Mouse (Mus musculus): ENCODE measurements at regions not wholly inside any gene's neighbourhood (a gene's known extent, or its start where the extent isn't known, plus 50 kb on each side); places are given as distances from the start of the nearest gene placed in this dataset.

DNA sequence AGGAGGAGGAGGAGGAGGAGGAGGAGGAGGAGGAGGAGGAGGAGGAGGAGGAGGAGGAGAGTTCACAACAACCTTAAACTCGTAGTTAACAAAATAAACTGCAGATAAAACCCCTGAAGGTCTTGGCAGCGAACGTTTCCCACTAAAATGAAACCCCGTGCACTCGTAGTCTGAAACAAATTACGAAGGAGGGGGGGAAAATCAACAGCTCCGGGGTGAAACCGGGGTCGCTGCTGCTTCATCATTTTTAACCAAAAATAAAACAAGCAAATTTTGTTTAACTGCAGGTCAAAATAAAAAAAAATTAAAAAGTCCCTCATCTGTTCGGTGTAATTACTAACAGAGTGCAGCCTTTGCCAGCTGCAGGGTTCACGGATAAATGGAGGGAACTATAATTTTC is 456.5 kb upstream of the Nr2f2 start:
- WGBS: 63% methylated on average over 11 of the region's 11 CpGs
- Histone ChIP-seq H3K4me2 (no peak overlapping the region; the same call in 1 of the 2 replicates), H3K27ac (no peak overlapping the region), H3K9me3 (no peaks in the 10 kb centered on the region), H3K4me1 (0 out of 2 replicates have a peak, but pooled peaks cover 3% of the 10 kb centered on the region), H3K27me3 (replicated peaks) (no peaks in the 10 kb centered on the region), H3K36me3 (replicated peaks) (no peaks in the 10 kb centered on the region), H3K4me3 (no peak overlapping the region), H3K9ac (no peak overlapping the region)
- no peak for ATAC-seq (replicated peaks)

DNA sequence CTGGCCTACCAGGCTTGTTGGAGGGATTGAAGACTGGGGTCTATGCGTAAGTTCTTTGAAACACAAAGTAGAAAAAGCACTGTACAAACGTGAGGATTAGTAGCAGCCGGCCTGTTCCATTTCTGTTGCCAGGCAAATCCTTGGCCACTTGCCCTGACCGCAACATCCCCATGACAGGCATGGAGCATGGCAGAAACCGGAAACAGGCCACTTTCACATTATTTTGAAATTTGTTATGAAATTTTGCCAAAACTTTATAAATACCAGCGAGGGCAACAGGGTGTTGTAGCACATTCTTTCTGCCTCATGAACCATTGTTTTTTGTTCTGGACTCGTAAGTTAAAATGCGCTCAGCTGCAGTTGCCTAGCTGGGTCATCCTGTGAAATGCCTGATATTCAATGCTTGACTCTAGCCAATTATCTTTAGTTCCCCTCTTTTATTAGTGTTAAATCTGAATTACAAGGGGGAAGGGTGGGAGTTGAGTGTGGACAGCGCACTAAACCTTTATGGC is 455.8 kb upstream of the Nr2f2 start:
- H3K27ac ChIP-seq: no peak overlapping the region
- H3K36me3 ChIP-seq (replicated peaks): no peaks in the 10 kb centered on the region
- H3K9ac ChIP-seq: no peak overlapping the region
- H3K27me3 ChIP-seq (replicated peaks): no peaks in the 10 kb centered on the region
- ATAC-seq (replicated peaks): 0 out of 2 replicates have a peak, but pooled peaks have one; percentile 66
- H3K4me1 ChIP-seq: 0 out of 2 replicates have a peak, but pooled peaks cover 3% of the 10 kb centered on the region
- peak overlapping the region; percentile 23; the same call in 1 of the 2 replicates for H3K4me2 ChIP-seq
- WGBS: 45% methylated on average over 9 of the region's 9 CpGs
- no peak overlapping the region for H3K4me3 ChIP-seq
- no peaks in the 10 kb centered on the region for H3K9me3 ChIP-seq

DNA sequence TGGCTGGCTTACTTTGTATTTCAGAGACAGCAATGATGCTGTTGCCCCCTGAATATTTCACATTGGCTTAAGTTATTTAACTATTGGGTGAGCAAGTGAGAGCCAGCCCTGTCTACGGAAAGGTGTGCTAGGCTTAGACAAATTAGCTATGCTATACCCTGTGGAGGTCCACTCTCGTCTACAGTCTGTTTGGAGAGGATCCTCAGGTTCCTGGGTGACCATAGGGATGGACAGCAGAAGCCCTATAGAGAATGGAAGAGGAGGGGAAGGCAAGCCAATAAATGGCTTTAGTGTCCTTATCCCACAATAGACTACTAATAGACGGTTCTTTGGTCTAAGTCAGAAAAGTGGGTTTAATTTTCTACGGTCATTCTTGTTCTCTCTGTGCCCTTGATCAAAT is 455.3 kb upstream of the Nr2f2 start:
- no peak for ATAC-seq (replicated peaks)
- H3K4me1 ChIP-seq: 0 out of 2 replicates have a peak, but pooled peaks cover 3% of the 10 kb centered on the region
- 64% methylated on average over 4 of the region's 4 CpGs for WGBS

DNA sequence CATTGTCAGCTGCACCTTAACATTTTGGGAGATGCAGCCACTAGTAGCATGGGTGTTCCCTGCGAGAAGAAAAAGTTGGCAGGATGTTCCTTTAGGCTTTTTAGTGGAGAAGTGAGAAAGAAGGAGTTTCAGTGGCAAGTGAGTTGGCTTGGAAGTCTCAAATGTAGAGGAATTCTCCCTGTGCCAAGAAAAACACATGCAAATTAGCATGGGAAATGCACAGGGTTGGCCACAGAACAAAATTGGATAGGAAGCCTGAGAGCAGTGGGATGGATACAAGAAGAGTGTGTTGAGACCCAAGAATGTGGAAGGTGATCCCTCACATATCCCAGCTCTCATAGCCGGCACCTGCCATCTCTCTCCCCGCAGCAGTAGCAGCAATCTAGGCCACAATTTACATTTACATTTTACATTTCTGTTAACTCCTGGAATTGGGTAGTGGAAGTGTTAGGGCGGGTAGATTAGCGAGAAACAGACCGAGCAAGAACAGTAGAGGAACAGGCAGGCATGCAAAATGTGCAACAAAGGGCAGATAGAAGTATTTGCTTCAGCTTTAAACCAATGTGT is 450.9 kb upstream of the Nr2f2 start:
- H3K4me3 ChIP-seq: no peak overlapping the region
- no peak overlapping the region for H3K27ac ChIP-seq
- 0 out of 2 replicates have a peak, but pooled peaks cover 3% of the 10 kb centered on the region for H3K4me1 ChIP-seq
- no peaks in the 10 kb centered on the region for H3K27me3 ChIP-seq (replicated peaks)
- H3K9me3 ChIP-seq: no peaks in the 10 kb centered on the region
- no peak for ATAC-seq (replicated peaks)
- 74% methylated on average over 6 of the region's 6 CpGs for WGBS
- H3K4me2 ChIP-seq: no peak overlapping the region
- H3K36me3 ChIP-seq (replicated peaks): no peaks in the 10 kb centered on the region
- H3K9ac ChIP-seq: no peak overlapping the region

More for the DNA sequence above, 455.3 kb upstream of the Nr2f2 start:
- no peak overlapping the region for H3K9ac ChIP-seq
- H3K4me2 ChIP-seq: no peak overlapping the region
- no peaks in the 10 kb centered on the region for H3K9me3 ChIP-seq
- H3K36me3 ChIP-seq (replicated peaks): no peaks in the 10 kb centered on the region
- H3K27ac ChIP-seq: no peak overlapping the region
- H3K4me3 ChIP-seq: no peak overlapping the region
- H3K27me3 ChIP-seq (replicated peaks): no peaks in the 10 kb centered on the region

DNA sequence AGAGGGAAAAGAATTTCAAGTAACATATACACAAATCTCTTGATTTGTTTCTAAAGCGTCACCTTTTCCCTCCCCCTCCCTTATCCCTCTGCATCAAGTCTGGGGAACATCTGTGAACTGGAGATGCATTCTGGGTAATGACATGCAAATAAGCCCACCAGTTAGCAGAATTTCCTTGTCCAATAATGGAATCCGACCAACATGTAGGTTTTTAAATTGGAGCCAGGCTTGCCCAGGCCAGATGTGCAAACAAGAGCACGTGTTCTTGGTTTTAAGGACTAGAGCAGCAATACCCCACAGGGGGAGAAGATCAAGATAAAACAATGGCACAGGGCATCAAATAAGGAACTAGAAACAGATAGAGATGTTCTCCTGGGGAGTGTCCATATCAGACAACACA is 447.9 kb upstream of the Nr2f2 start:
- ATAC-seq (replicated peaks): no peak
- Histone ChIP-seq H3K27me3 (replicated peaks) (no peaks in the 10 kb centered on the region), H3K27ac (no peak overlapping the region), H3K9ac (no peak overlapping the region), H3K4me3 (no peak overlapping the region), H3K4me1 (no peaks in the 10 kb centered on the region), H3K36me3 (replicated peaks) (no peaks in the 10 kb centered on the region), H3K9me3 (no peaks in the 10 kb centered on the region), H3K4me2 (no peak overlapping the region)
- WGBS: 60% methylated on average over 3 of the region's 3 CpGs

DNA sequence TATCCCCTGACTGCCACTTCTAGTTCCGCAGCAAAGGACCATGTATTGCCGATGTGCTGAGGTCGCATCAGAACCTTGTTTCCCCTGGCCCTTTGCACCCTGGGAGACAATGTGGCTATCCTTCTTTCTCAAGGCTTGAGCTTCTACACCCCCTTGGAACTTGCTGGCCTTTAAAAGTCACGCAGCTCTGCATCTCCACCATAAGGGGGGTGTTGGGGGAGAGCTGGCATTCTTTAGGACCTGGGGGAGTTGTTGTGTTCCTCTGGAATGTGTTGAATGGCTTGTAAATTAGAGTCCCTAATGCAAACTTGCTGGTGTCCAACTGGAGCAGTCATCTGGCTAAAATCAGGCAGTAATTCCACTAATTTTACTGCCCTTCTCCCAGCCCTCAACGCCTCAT is 446.6 kb upstream of the Nr2f2 start:
- 68% methylated on average over 5 of the region's 5 CpGs for WGBS
- Histone ChIP-seq H3K27ac (no peak overlapping the region), H3K4me1 (no peaks in the 10 kb centered on the region), H3K9ac (no peak overlapping the region), H3K4me3 (no peak overlapping the region), H3K4me2 (no peak overlapping the region), H3K9me3 (no peaks in the 10 kb centered on the region), H3K36me3 (replicated peaks) (no peaks in the 10 kb centered on the region), H3K27me3 (replicated peaks) (no peaks in the 10 kb centered on the region)
- no peak for ATAC-seq (replicated peaks)

DNA sequence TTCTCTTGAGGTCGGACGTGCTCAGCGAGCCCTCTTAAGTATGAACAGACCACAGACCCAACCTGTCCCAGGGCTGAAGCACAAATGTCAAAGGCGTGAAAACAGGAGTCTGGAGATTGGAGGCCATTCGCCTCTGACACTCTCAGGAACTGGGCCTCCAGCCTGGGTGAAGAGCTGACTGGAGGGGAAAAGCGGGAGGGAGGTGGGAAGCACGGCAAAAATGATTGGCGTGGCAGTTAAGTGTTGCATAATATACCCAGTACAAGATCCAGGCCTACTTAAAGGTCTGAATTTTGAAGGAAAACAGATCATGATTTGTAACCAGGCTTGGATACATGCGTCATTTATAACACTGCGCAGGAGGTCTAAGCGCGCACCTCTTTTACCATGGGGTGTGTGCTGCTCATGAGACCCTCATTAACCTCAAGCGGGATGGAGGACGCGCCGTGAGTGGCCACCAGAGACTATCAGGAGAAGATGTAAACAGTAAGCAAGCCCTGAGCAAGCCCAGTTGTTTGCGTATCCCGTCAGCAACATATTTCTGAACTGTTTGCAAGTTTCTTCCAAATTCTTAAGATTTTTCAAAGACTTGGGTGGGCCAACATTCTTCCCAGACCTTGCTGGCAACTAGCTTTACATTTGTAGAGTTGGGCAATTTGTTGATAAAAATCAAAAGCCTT is 444.0 kb upstream of the Nr2f2 start:
- Histone ChIP-seq H3K9me3 (no peaks in the 10 kb centered on the region), H3K27ac (no peak overlapping the region), H3K9ac (no peak overlapping the region), H3K4me3 (no peak overlapping the region), H3K4me1 (no peaks in the 10 kb centered on the region), H3K36me3 (replicated peaks) (no peaks in the 10 kb centered on the region), H3K27me3 (replicated peaks) (no peaks in the 10 kb centered on the region; the same call in 1 of the 2 replicates), H3K4me2 (no peak overlapping the region)
- 94% methylated on average over 18 of the region's 18 CpGs for WGBS
- no peak for ATAC-seq (replicated peaks)

DNA sequence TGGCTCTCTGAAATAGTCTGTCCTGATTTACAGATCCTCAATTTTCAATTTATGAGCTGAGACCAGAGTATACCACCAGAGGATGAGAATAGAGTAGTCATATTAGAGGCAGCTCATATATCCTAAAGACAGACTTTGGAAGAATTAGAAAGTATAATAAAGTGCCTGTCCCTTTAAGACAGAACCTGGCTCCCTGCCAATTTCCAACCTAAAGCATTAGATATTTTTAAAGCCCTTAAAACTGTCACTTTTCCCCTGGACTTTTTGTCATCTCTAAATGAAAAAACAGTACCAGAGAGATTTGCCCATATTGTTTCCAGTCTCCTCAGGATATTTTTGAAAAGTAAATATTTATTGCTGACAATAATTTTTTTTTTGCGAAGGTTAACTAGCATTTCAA is 437.7 kb upstream of the Nr2f2 start:
- no peak overlapping the region for H3K9ac ChIP-seq
- ATAC-seq (replicated peaks): no peak
- no peak overlapping the region for H3K4me2 ChIP-seq
- WGBS: 73% methylated on average over 1 of the region's 1 CpGs
- no peak overlapping the region for H3K27ac ChIP-seq
- no peaks in the 10 kb centered on the region for H3K36me3 ChIP-seq (replicated peaks)
- no peak overlapping the region for H3K4me3 ChIP-seq
- no peaks in the 10 kb centered on the region for H3K4me1 ChIP-seq
- no peaks in the 10 kb centered on the region; the same call in 1 of the 2 replicates for H3K27me3 ChIP-seq (replicated peaks)
- no peaks in the 10 kb centered on the region for H3K9me3 ChIP-seq

DNA sequence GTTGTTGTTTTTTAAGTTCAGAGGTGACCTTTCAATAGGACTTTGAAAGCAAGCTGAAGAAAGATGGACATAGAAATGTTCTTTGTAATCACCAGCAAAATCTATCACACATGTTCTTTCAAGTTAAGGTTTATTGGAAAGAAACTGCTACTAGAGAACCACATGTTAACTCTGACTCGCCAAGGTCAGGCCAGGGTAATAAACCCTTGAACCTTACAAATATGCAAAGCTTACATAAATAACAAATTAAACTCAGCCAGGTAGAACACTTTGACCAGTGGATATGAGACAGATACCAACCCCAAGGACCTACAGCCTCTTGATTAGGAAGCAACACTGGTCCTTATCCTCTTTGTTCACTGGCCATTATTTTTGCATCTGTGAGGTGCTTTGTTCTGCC is 433.4 kb upstream of the Nr2f2 start:
- Histone ChIP-seq H3K4me3 (no peak overlapping the region), H3K4me1 (no peaks in the 10 kb centered on the region), H3K27ac (no peak overlapping the region), H3K4me2 (no peak overlapping the region), H3K36me3 (replicated peaks) (no peaks in the 10 kb centered on the region), H3K9me3 (no peaks in the 10 kb centered on the region), H3K9ac (no peak overlapping the region), H3K27me3 (replicated peaks) (no peaks in the 10 kb centered on the region)
- ATAC-seq (replicated peaks): no peak
- 98% methylated on average over 1 of the region's 1 CpGs for WGBS

DNA sequence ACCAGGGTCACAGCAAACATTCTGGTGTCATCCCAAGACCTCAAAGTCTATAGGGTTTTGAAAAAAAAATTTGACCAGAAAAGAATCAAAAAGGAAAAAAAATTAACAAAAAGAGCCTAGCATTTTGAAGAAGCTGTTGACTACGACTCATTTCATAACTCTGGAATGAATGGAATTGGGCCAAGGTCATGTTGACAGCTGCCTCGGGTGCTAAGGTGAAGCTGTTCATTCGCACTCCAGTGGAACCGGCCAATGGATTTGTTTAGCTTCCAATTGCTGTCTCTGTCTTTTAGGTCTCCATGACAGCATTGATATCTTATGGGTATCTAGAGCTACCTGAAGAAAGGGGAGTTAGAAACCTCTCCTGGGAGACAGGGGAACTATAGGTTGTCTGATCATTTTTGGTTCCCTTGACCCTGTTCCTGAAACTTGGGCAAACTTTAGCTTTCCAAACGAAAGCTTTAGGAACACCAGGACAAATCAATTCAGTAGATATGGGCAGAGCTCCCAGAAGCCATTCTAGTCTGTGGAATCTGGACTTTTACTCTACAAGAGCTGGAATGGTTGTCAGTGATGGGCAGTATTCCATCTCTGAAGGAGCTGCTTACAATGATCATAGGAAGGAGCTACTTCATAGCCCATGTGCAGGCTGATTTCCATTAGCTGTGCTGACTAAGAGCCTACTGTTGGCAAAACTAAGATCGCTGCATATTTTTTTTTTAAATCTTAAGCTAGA is 432.7 kb upstream of the Nr2f2 start:
- no peak overlapping the region for H3K4me3 ChIP-seq
- H3K27me3 ChIP-seq (replicated peaks): no peaks in the 10 kb centered on the region

DNA sequence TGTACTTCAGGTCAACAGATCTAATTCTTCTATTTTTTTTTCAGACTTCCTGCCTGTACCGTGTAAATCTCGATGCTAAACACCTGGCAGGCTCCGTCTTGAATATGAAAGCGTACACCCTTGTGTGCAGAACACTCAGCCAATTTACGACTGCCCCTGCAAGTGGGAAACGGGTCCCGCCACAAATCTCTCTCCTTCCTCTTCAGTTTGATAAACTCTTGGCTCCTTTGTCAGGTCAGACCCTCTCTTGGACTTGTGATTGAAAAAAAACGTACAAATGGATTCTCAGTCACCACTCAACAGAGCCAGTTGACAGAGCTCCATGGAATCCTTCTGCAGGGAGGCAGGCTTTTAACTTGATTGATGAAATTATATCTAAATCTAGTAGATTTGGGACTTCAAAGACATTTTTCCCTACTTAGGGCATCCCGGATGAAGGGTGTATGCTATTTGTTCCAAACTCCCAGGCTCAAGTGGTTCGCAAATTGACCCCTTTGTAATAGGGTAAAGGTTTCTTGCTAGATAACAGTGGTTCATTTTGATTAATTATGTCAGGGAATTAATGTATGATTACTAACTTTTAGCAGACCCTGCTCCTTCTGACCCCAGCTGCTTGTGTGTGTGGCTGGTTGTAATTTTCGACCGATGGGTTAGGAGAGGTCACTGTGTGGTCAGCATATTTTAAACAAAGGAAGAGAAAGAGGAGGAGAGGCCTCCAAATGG is 429.7 kb upstream of the Nr2f2 start:
- Histone ChIP-seq H3K27me3 (replicated peaks) (no peaks in the 10 kb centered on the region), H3K9me3 (no peaks in the 10 kb centered on the region), H3K27ac (no peak overlapping the region), H3K4me2 (no peak overlapping the region), H3K36me3 (replicated peaks) (no peaks in the 10 kb centered on the region), H3K9ac (no peak overlapping the region), H3K4me3 (no peak overlapping the region), H3K4me1 (no peaks in the 10 kb centered on the region)
- WGBS: 72% methylated on average over 12 of the region's 12 CpGs
- no peak for ATAC-seq (replicated peaks)

More for the DNA sequence above, 432.7 kb upstream of the Nr2f2 start:
- no peak overlapping the region for H3K9ac ChIP-seq
- no peak overlapping the region for H3K27ac ChIP-seq
- no peak overlapping the region for H3K4me2 ChIP-seq
- no peaks in the 10 kb centered on the region for H3K36me3 ChIP-seq (replicated peaks)
- no peaks in the 10 kb centered on the region for H3K9me3 ChIP-seq
- no peaks in the 10 kb centered on the region for H3K4me1 ChIP-seq
- 86% methylated on average over 6 of the region's 6 CpGs for WGBS
- ATAC-seq (replicated peaks): no peak

Measured in midbrain, embryonic 15.5 days (tissue).